Mouse (Mus musculus) right cerebral cortex, postnatal 36 days (tissue): Measurements from ENCODE around the gene Tspan17.
A peak's percentile ranks its signal among the peaks of the same experiment; 100 is the strongest.
"Not testable (repeated sequence)": the region's sequence is repeated elsewhere in the genome, so short reads cannot be mapped to it uniquely, and the experiment has no call there.

Experiments
- DNase-seq, 2 experiments: peaks; one replicate each; pipeline ENCODE4 v3.0.0; 2022; ENCODE audit warnings: low spot score in 2 of 2, mixed read lengths in 1 of 2

Tspan17 gene

DNA sequence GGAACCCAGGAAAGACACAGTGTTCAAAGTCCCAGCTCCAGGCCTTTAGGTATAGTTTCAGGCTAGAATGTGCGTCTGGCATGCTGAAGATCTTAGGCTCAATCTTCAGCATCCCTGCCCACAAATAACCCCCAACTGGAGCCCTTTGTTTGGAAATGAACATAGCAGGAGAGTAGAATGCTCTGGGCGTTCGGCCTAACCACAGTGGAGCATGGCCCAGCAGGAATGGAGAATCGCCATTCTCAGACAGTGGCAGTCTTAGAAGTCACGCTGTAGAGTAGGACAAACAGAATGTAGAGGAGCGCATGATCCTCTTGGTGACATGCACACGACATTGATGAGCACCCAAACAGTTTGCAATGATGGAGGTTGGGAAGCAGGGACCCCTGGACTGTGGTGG, 28.3 kb upstream of the Tspan17 start:
- DNase-seq, result no peak

DNA sequence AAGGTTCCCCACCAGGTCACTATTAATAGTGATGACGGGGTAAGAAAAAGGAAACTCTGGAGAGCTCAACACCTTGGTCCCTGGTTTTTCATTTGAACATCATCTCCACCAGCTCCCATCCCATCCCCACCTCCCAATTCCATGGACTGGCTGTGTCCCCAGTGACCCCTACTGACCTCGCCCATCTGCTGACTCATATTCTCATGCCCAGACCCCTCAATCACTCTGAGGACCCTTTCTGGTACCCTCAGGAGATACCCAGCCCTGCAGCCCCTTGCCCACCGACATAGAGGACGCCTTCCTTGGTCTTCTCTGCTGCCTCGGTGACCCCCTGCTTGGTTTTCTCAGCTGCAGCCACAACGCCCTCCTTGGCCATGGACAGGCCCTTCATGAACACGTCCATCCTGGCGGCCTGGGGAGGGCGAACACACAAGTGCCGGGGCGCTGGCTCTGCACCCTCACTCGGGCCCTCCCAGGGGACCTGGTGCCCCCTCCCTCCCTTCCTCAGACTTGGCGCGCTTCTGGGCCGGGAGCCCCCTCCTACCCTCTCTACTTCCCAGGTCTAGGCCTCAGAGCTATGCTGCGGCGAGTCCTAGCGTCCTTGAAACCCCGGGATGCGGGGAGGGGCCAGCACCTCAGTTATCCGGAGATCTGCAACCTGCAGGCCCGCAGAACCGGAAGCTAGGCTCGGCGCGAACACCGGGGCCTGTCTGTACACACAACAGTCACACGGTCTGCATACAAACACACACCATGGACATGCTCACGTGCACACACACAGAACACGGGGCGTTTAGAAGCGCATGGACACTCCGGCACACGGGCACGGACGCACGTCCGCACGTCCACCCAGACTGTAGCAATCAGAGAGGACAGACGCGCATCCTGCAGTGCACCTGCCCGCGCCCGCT, 23.6 kb upstream of the Tspan17 start:
- DNase-seq, result no peak

DNA sequence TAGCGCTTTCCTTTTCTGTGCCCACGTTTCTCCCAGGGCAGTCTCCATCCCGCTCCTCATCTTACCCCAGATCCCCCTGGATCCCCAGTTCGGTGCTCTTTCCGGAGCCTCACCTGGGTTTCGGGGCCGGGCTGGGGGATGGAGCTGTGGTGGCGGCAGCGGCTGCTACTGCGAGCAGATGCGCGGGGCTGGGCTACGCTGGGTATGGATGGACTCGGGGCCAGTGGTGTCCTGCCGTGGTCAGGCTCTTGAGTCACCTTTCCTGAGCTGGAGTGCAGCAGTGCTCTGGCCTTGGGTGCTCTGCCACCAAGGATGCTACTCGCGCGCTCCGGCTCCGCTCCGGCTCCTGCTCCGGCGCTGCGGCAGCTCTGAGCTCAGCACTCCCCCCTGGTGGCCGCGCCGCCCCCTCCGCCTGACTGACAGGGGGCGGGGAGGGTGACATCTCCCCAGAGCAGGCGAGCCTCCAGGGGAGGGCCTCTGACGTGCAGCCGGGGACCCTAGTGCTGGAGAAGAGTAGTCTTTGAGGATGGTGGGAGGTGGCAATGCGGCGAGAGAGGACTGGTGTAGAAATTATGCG, 22.9 kb upstream of the Tspan17 start, which contains the start of gene Sncb:
TSS of gene Sncb (minus strand) at position 404 of the 577 bp plus-strand sequence.
- DNase-seq, result peak; percentile 73 to 85

- DNase-seq, result no peak
Observed at GRCm38 (mm10) chr13:54767012-54767411, 22.2 kb upstream of the Tspan17 start.

- peak in 1 of 2 experiments; percentile 71 for DNase-seq
Observed at GRCm38 (mm10) chr13:54780592-54780991, 8.6 kb upstream of the Tspan17 start.

DNA sequence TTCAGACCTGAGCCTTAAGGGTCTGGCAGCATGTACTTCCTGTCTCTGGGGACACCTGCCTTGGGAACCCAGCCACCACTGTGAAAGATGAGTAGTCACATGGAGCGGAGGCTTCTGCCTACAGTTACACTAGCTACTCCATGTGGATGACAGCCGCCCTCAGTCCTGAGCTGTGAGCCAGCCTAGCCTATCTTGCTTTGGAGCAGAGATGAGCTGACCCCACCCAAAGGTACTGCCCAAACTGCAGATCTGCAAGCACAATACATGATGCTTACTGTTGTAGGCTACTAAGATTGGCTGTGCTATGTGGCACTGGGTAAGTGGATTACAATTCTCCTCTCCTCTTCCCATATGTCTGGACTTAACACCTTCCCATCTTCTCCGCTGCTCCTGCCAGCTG, 8.1 kb upstream of the Tspan17 start:
- DNase-seq, result peak in 1 of 2 experiments; percentile 58

GRCm38 (mm10) chr13:54783235-54783634, 5.9 kb upstream of the Tspan17 start:
- DNase-seq, result no peak

DNA sequence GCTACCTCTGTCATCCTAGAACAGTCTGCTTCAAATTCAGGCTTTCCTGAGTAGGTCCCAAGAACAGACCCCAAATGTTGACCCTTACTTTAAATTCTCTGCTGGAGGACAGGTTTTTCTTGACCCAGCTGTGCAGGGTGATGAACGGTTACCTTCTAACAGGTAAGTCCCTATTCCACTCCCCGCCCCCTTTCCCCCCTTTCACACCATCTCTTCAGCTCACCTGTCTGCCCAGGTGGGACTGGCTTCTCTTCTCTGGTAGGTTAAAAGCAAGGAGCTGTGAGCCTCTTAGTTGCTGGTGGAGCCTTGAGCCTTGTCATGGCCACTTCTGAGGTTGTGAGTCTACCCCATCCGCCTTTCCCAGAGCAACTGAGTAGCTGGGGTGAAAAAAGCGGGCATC, 5.5 kb upstream of the Tspan17 start, which contains the start of gene Eif4e1b:
TSS of gene Eif4e1b (plus strand) at position 301 of the 400 bp plus-strand sequence.
- DNase-seq, result no peak

- DNase-seq, result not testable (repeated sequence)
Observed at GRCm38 (mm10) chr13:54787591-54787990, 1.6 kb upstream of the Tspan17 start.

GRCm38 (mm10) chr13:54789561-54790397, 602 bp downstream of the Tspan17 start:
- peak; percentile 49 to 70 for DNase-seq

- no peak for DNase-seq
Observed at GRCm38 (mm10) chr13:54792259-54793230, 3.4 kb downstream of the Tspan17 start.

- peak in 1 of 2 experiments; percentile 69 for DNase-seq
Observed at GRCm38 (mm10) chr13:54794002-54794577, 4.9 kb downstream of the Tspan17 start.

DNA sequence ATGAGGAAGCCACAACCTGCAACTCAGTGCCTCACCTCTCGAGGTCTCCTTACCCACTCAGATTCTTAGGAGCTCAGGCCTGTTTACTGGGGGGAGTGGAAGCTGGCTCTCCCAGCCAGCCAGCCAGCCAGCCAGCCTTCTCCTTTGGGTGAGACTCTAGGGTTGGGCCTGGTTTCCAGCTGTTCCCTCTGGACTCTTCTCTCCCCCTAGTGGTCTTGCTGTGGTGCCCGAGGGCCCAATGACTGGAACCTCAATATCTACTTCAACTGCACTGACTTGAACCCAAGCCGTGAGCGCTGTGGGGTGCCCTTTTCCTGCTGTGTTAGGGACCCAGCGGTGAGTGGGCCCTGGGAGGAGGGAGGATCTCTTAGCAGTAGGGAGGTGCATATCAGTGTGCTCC, 5.7 kb downstream of the Tspan17 start:
- no peak for DNase-seq

DNA sequence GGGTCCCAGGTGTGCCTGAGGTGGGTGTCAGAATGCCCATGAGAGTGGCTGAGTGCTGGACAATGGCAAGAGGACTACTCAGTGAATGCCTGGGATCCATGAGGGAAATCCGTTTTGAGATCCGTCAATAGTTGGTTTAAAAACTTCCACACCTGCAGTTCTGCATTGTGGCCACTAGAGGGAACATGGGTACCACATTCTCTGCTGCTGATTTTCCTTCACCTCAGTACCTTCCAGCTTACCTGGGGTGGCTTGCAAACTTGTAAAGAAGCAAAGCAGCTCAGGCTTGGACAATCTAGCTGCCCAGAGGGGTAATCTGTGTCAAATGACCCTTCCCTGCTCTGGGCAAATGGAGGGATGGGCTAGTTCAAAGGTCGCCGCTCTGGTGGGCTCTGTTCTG, 8.2 kb downstream of the Tspan17 start:
- no peak for DNase-seq

GRCm38 (mm10) chr13:54797861-54798643, 8.9 kb downstream of the Tspan17 start:
- peak in 1 of 2 experiments; percentile 64 for DNase-seq

- peak; percentile 69 to 82 for DNase-seq
Observed at GRCm38 (mm10) chr13:54798740-54799139, 9.6 kb downstream of the Tspan17 start.

GRCm38 (mm10) chr13:54799701-54800100, 10.5 kb downstream of the Tspan17 start:
- peak; percentile 54 to 67 for DNase-seq

DNA sequence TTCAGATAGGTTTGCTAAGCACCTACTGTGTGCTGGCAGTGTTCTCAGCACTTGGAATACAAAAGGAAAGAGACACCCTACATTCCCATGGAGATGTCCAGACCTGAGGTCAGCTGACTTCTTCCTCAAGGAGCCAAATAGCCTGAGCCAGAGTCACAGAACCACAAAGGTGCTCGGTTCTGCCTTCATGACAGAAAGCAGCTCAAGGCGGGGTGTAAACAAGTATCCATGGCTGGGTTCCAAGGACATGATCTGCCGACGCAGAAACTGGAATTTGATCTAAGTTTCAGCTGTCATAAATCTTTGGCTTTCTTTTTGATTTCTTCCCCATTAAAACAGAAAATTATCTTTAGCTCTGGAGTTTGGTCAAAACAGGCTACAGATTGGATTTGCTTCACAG, 11.0 kb downstream of the Tspan17 start:
- no peak for DNase-seq

DNA sequence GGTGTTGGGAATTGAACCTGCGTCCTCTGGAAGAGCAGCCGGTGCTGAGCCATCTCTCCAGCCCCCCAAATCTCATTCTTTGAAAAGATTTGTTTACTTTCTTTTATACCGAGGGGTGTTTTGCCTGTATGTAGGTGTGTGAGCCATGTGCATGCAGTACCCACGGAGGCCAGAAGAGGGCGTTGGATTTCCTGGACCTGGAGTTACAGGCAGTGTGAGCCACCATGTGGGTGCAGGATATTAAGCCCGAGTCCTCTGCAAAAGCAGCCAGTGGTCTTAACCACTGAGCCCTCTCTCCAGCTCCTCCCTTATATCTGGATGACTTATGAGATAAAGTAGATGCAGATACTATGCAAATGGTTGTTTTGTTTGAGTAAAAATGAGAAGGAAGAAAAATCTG, 13.8 kb downstream of the Tspan17 start:
- DNase-seq, result no peak
